Mouse (Mus musculus) intestine, postnatal 0 days (tissue): ENCODE results near the gene Hoxb5. TPM values are rescaled to one million over a fixed set of nuclear protein-coding genes. Genes with fewer than 3 reads are reported as not detected.
A peak's percentile ranks its signal among the peaks of the same experiment; 100 is the strongest.

ENCODE experiments used
- ATAC-seq: fragments of 200-750 bp; cut with Nextera tagmentation; 2 replicates; pipeline ENCODE4 v1.8.0; 2017; ENCODE audit warnings: mild to moderate bottlenecking, moderate TSS enrichment, moderate library complexity
- H3K27ac ChIP-seq: fragments of 300-500 bp; sonication (generic); 2 replicates; pipeline ENCODE4 v1.5.1; 2014; ENCODE audit warnings: mild to moderate bottlenecking, low read depth, low read length, moderate library complexity
- H3K27me3 ChIP-seq: fragments of 300-500 bp; sonication (generic); replicated peaks from 2 replicates; pipeline ENCODE4 v1.6.1; 2014; ENCODE audit warnings: low read length, mixed read lengths; ENCODE audit not compliant: control insufficient read depth, insufficient read depth
- H3K36me3 ChIP-seq: fragments of 300-500 bp; sonication (generic); 2 replicates; pipeline ENCODE4 v1.6.1; 2014; ENCODE audit warnings: mild to moderate bottlenecking, moderate library complexity; ENCODE audit not compliant: control insufficient read depth, insufficient read depth
- H3K4me1 ChIP-seq: fragments of 300-500 bp; sonication (generic); replicated peaks from 2 replicates; pipeline ENCODE4 v1.6.1; 2014; ENCODE audit warnings: antibody characterized with exemption, low read length, mixed read lengths; ENCODE audit not compliant: control insufficient read depth, insufficient read depth
- H3K4me2 ChIP-seq: fragments of 300-500 bp; sonication (generic); replicated peaks from 2 replicates; pipeline ENCODE4 v1.6.1; 2014; ENCODE audit warnings: low read depth, mild to moderate bottlenecking, moderate library complexity
- H3K4me3 ChIP-seq: fragments of 300-500 bp; sonication (generic); 2 replicates; pipeline ENCODE4 v1.5.1; 2014; ENCODE audit warnings: low read depth, low read length
- H3K9ac ChIP-seq: fragments of 300-500 bp; sonication (generic); 2 replicates; pipeline ENCODE4 v1.6.1; 2014; ENCODE audit warnings: mild to moderate bottlenecking, low read depth, low read length
- H3K9me3 ChIP-seq: fragments of 300-500 bp; sonication (generic); 2 replicates; pipeline ENCODE4 v1.6.1; 2016; ENCODE audit warnings: mixed run types; ENCODE audit not compliant: control insufficient read depth
- CTCF ChIP-seq: sonication (generic); IDR thresholded peaks from 2 replicates; pipeline ENCODE4 v1.5.1; 2016; ENCODE audit warnings: low read depth, mild to moderate bottlenecking, control low read depth, antibody characterized with exemption, moderate library complexity
- WGBS: fragments of 180-500 bp; shearing (Covaris S2); extraction: QIAGEN DNeasy Blood & Tissue Kit; methylation state at CpG from one replicate; pipeline ENCODE4 v1.1.7; 2014; 5-methylcytosine and 5-hydroxymethylcytosine counted together
- polyA plus RNA-seq: library from polyadenylated mRNA; unstranded; fragments of >200 nt; fragmentation: Nextera tagmentation; extraction: Ambion mirVana; gene quantifications from 2 replicates; pipeline ENCODE4 v1.2.1, GENCODE M21; 2015

Gene Hoxb5
- polyA plus RNA-seq, 1 experiment from 2014 or later: 14.7 TPM

DNA sequence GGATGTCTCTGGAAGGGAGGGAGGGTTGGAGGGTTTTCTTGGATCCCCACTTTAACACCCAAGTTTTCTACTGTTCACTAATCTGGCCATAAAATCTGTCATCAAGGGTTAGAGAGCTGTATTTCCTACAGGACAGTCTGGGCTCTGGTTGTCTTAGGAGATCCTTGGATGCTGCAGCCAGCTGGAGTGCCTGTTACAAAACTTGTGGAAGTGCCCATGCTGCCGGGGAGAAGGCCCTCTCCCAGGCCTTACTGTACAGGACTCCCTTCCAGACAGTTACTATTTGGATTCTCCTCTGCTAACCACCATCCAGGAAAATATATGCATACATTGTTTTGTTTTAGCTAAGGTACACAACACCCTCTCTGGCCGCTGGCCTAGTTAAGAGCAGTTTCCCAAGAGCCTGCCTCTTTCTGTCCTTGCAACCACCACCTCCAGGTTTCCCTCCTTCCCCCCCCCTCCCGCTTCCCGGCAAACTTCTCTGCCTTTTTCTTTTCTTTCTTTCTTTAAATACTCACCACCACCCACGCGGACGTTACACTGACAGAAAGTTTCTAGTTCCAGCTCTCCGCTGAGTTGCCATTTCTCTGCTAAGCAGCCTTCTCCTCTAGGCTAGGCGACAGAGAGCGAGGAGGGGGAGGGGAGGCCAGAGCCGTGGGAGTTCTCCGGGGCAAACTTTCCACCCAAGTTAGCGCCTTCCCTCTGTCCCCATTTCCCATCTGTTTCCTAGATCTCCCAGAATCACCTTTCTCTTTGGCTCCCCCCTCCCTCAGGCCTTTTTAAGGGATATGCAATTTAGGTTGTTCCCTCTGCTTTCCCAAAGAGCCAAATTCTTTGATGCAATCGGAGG lies 46.6 kb downstream of the Hoxb5 start:
- WGBS: 34% methylated on average over 14 of the region's 14 CpGs
- Histone ChIP-seq H3K9ac (no peak overlapping the region), H3K27me3 (peaks cover 28% of the 10 kb centered on the region), H3K4me2 (peak overlapping the region; percentile 22), H3K9me3 (no peaks in the 10 kb centered on the region), H3K4me1 (peaks cover 6% of the 10 kb centered on the region; the same call in 1 of the 2 replicates), H3K4me3 (no peak overlapping the region), H3K36me3 (no peaks in the 10 kb centered on the region; the same call in 1 of the 2 replicates), H3K27ac (no peak overlapping the region; the same call in 1 of the 2 replicates)
- TF ChIP-seq CTCF: no peak
- ATAC-seq: no peak

- TF ChIP-seq CTCF: no peak
- no peak within 1 kb of the TSS for H3K9ac ChIP-seq
Measured at GRCm38 (mm10) chr11:96350341-96350624, 47.1 kb downstream of the Hoxb5 start, which contains the start of gene Hoxb2. Gene Hoxb2 (plus strand): TSS chr11:96350525.

GRCm38 (mm10) chr11:96350791-96351190 lies 47.7 kb downstream of the Hoxb5 start:
- peaks cover 28% of the 10 kb centered on the region for H3K27me3 ChIP-seq
- H3K36me3 ChIP-seq: no peaks in the 10 kb centered on the region; the same call in 1 of the 2 replicates
- H3K9me3 ChIP-seq: no peaks in the 10 kb centered on the region
- H3K27ac ChIP-seq: 0 out of 2 replicates have a peak overlapping the region, but pooled peaks have one; percentile 50
- H3K4me1 ChIP-seq: peaks cover 6% of the 10 kb centered on the region; the same call in 1 of the 2 replicates
- peak overlapping the region; percentile 63; the same call in 1 of the 2 replicates for H3K4me2 ChIP-seq
- no peak for TF ChIP-seq CTCF
- ATAC-seq: no peak
- 69% methylated on average over 2 of the region's 2 CpGs for WGBS
- no peak overlapping the region for H3K4me3 ChIP-seq
- no peak overlapping the region for H3K9ac ChIP-seq

More at GRCm38 (mm10) chr11:96350341-96350624, 47.1 kb downstream of the Hoxb5 start, which contains the start of gene Hoxb2:
- Histone ChIP-seq H3K4me3 (peak within 1 kb of the TSS; percentile 58; the same call in 1 of the 2 replicates), H3K4me2 (peak within 1 kb of the TSS; percentile 63), H3K9me3 (no peaks in the 10 kb centered on the region), H3K36me3 (no peaks in the 10 kb centered on the region; the same call in 1 of the 2 replicates), H3K27me3 (peaks cover 28% of the 10 kb centered on the region), H3K4me1 (peaks cover 6% of the 10 kb centered on the region; the same call in 1 of the 2 replicates), H3K27ac (peak within 1 kb of the TSS; percentile 50; the same call in 1 of the 2 replicates)
- 47% methylated on average over 2 of the region's 2 CpGs for WGBS
- no peak for ATAC-seq

- ATAC-seq: no peak
- H3K4me2 ChIP-seq: peak overlapping the region; percentile 63
- WGBS: 31% methylated on average over 11 of the region's 11 CpGs
- no peak overlapping the region for H3K9ac ChIP-seq
- no peaks in the 10 kb centered on the region; the same call in 1 of the 2 replicates for H3K36me3 ChIP-seq
- peaks cover 3% of the 10 kb centered on the region; the same call in 1 of the 2 replicates for H3K4me1 ChIP-seq
- peaks cover 25% of the 10 kb centered on the region for H3K27me3 ChIP-seq
- no peak for TF ChIP-seq CTCF
- H3K9me3 ChIP-seq: no peaks in the 10 kb centered on the region
- H3K4me3 ChIP-seq: peak overlapping the region; percentile 58; the same call in 1 of the 2 replicates
- peak overlapping the region; percentile 82; the same call in 1 of the 2 replicates for H3K27ac ChIP-seq
Measured at GRCm38 (mm10) chr11:96351312-96351711, 48.2 kb downstream of the Hoxb5 start.

GRCm38 (mm10) chr11:96351831-96352230 lies 48.7 kb downstream of the Hoxb5 start:
- WGBS: 13% methylated on average over 22 of the region's 22 CpGs
- peak overlapping the region; percentile 82 for H3K27ac ChIP-seq
- H3K36me3 ChIP-seq: no peaks in the 10 kb centered on the region
- H3K4me1 ChIP-seq: 0 out of 2 replicates have a peak, but pooled peaks cover 3% of the 10 kb centered on the region
- peak overlapping the region; percentile 58 for H3K4me3 ChIP-seq
- ATAC-seq: no peak
- no peaks in the 10 kb centered on the region for H3K9me3 ChIP-seq
- peak overlapping the region; percentile 63 for H3K4me2 ChIP-seq
- H3K27me3 ChIP-seq: peaks cover 24% of the 10 kb centered on the region
- H3K9ac ChIP-seq: peak overlapping the region; percentile 84
- TF ChIP-seq CTCF: no peak
